Mouse (Mus musculus) erythroblast, adult 5-6 weeks (primary cell): ENCODE measurements around the gene Spata13. TPM values are rescaled to one million over a fixed set of nuclear protein-coding genes. Genes with fewer than 3 reads are reported as not detected.

ENCODE experiments used
- ATAC-seq: replicated peaks from 2 replicates; pipeline ENCODE4 v1.8.0; 2016; ENCODE audit warnings: moderate number of reproducible peaks, mild to moderate bottlenecking, moderate TSS enrichment, inconsistent platforms; ENCODE audit not compliant: poor library complexity, low FRiP score, severe bottlenecking
- total RNA-seq, 2 experiments: library from RNA; stranded (forward) in 1 of 2; stranded (reverse) in 1 of 2; fragments of 150-400 nt in 1 of 2; fragments of 200-764, 138-1000 nt in 1 of 2; gene quantifications; 2 replicates each; pipeline versions ENCODE4 v1.2.3 to v1.2.4; 2015 to 2017; ENCODE audit warnings: low replicate concordance in 2 of 2

Spata13 gene
- total RNA-seq (2015; ENCODE audit: low replicate concordance): 7.1 and 25.3 TPM in 2 replicates
- 30.1 and 55.5 TPM in 2 replicates for total RNA-seq (2017; ENCODE audit: low replicate concordance)

DNA sequence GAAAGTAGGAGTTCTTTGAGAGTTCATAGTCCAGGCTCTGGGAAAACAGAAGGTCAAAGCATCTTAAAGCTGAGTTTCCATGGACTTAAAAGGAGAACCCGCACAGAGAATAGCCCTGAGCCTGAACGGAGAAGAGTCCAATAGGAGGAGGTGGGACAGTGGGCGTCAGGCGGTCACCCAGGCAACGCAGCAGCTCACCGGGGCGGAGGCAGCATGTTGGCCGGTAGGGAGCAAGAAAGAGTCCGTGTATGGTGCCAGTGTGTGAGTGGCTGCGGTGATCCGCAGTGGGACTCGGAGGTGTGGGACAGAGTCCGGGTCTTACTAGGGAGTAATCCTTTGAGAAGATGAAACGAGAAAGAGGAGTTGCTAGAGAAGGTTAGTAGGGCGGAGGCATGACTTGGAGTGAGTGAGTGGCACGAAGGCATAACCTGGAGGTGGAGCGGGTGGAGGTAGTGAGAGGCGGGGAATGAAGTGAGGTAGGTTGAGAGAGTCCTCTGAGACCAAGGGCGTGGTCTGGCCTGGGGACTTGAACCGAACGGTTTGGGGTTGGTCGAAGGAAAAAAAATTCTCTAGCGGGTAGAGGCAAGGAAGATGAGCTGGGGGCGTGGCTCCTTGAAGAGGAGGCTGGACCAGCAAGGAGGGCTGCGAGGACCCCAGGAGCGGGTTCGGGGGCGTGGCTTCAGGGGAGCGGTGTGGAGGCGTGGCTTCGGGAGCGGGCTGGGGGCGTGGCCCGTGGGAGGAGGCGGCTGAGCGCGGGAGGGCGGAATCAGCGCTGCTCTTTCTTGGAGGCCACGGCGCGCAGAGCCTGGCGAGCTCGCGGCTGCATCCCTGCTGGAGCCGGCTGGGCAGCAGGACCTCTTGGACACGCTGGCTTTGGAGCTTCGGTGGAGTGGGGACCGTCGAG, at the start of gene Spata13:
Gene Spata13, plus strand, starts transcription at position 41 of the 904 bp plus-strand sequence.
- ATAC-seq: peak; percentile 94

DNA sequence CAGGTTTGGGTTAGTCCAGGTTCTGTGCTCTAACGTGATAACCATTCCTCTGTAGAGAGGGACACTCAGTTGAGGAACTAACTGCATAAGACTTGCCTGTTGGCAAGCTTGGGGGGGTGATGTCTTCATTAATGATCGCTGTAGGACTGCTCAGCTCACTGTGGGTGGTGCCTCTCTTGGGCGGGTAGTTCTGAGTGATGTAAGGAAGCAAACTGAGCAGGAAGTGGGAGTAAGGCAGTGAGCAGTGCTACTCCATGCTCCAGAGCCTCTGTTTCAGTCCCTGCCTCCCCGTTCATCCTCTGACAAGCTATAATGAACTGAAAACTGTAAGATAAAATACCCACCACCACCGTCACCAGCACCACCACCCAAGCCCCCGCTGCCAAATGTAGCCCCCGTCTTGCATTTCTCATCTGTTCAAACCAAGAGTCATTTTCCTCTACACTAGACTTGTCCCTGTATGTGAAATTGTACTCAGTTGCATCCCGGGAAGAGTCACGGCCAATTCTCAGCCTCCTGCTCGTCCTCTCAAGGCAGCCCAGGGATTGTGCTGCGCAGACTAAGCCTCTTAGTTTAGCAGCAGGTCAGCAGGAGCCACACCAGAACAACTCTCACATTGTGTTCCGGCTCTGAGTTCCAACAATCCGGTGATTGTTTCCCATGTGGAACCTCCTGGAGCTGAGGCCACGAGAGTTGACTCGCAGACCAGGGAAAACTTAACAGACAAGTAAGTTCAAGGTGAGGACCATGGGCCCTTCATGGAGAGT, 46.9 kb upstream of the Spata13 start:
- ATAC-seq: no peak

GRCm38 (mm10) chr14:60589001-60589400, 44.8 kb upstream of the Spata13 start:
- ATAC-seq: no peak

- no peak for ATAC-seq
Observed at GRCm38 (mm10) chr14:60592339-60592738, 41.5 kb upstream of the Spata13 start.

GRCm38 (mm10) chr14:60592822-60593221, 41.0 kb upstream of the Spata13 start:
- ATAC-seq: no peak

DNA sequence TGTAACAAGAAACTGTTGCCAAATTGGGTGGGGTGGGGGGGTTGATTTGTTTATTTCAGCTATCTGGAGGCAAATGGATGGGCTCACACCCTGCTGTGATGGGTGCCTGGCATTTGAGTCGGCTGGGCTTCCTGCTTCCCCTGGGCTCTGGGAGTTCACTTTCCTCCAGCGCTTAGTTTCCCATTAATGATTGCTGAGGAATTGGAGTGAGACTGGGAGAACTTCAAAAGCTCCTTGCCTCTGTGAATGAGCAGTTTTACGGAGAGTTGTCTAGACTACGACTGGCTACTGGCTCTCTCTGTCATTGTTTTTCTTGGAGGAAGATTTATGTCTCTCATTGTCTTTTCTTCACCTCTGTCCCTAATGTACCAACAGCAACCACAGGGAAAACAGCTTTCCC, 36.2 kb upstream of the Spata13 start:
- ATAC-seq: no peak

DNA sequence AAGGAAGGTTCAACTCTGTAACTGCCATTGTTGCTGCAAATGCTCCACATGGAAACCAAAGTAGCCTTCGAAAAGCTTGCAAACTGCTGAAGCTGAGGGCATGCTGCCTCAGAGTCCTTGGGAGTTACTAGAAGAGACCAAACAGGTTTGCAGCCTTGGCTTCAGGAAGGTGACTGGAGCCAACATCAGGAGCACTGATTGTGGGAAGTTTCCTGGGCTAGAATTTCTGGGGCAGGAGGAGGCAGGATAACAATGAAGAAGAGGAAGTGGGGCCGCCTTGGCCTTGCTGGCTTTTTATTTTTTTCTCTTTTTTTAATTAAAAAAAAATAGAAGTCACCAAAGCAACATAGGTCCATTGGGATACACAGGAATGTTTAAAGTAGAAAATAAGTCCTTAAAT, 34.8 kb upstream of the Spata13 start:
- no peak for ATAC-seq

- ATAC-seq: no peak
Observed at GRCm38 (mm10) chr14:60605564-60605963, 28.2 kb upstream of the Spata13 start.

DNA sequence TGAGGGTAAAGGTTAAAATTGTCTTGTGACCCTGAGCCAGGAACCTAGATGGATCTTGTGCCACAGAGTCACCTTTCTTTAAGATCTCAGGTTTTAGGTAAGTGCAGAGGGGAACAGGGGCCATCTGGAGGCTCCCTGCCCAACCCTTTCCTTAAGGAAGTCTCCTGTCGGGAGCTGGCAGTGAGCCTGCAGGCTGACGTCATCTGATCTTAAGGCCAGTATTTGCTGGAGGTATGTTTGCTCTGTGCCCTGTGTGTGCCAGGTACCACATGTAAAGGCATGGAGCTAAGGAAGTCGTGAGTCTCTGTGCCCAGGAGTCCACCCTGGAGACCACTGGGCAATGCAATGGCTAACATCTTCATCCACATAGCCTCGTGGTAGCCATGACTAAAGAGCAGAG, 27.6 kb upstream of the Spata13 start:
- ATAC-seq: no peak

- no peak for ATAC-seq
Observed at GRCm38 (mm10) chr14:60607743-60608142, 26.1 kb upstream of the Spata13 start.

GRCm38 (mm10) chr14:60609160-60609559, 24.6 kb upstream of the Spata13 start:
- ATAC-seq: no peak

- no peak for ATAC-seq
Observed at GRCm38 (mm10) chr14:60612671-60613070, 21.1 kb upstream of the Spata13 start.

DNA sequence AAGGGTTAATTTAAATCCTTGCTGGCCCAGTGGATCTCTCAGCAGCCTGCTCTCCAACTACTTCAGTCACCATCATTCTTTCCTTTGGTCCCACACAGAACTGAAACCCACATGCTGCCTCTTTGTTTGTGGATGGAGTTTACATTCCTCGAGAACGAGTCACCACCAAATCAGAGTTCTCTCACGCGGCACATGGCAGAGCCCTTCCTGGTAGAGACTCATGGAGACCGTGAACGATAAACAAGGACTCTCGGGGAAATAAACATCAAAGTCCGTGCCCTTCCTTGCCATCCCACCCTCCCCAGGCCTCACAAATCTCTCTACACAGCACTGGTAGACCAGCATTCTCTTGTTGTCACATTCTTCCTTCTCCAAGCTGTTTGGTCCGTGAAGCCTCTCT, 12.7 kb upstream of the Spata13 start:
- no peak for ATAC-seq

GRCm38 (mm10) chr14:60625486-60625885, 8.3 kb upstream of the Spata13 start:
- no peak for ATAC-seq

DNA sequence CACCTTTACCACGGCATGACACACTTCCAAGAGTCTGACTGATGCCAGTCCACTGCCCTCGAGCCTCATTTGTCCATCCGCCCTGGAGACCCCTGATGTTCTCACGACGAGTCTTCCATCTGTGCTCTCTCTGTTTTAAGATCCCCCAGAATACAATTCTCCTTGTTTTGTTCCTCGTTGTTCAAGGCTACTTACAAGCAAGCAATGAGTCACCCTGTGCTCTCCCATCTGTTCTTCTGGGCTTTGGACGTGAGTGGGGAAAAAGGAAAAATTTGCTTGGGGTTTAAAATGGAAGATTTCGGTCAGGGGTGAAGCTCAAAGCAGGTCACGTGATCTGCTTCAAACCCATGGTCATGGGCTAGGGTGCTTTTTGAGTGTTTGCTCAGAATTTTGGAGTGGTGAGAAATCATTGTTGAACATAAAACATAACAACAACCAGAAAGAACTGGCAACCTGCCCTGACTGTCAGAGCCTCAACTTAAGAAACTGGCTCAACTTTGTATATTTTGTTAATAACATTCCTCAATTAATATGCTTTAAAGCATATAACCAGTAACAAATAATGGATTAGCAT, 3.8 kb upstream of the Spata13 start:
- no peak for ATAC-seq

DNA sequence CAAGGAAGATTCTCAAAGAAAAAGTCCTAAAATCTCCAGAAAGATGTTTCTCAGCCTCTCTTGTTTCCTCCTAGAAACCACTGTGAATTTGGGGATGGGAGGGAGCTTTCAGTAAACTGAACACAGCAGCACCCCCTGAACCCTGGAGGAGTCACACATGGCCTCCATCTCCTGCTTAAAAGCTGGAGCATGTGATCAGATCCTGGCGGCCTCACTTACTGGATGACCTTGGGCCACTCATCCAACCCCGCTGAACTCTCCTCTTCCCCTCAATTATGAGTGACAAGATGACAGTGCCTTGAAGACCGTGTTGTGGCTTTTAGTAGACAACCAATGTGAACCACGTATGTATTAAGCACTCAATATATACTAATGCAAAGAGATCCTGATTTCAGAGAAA, 2.8 kb upstream of the Spata13 start:
- ATAC-seq: no peak

GRCm38 (mm10) chr14:60634877-60635771, 1.3 kb downstream of the Spata13 start:
- ATAC-seq: peak; percentile 23

GRCm38 (mm10) chr14:60635911-60636607, 2.3 kb downstream of the Spata13 start:
- ATAC-seq: no peak

DNA sequence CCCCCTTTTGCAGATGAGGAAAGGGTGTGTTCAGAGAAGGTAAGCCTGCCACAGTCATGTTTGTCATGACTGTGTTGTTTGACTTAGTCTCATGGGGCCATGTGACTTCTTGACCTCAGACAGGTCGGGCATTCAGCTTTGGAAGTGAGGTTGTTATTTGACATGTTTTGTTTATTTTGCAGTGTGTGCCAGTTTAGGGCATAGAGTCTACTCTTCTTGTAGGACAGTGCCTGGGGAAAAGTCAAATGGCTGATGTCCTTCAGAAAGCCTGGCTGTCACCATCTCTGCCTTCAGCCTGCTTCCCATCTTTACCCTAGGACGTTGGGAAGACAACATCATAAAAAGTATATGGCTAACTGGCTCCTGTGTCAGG, 2.8 kb downstream of the Spata13 start:
- ATAC-seq: no peak
